Mouse (Mus musculus): Measurements from ENCODE around the gene Map4k4.

DNA sequence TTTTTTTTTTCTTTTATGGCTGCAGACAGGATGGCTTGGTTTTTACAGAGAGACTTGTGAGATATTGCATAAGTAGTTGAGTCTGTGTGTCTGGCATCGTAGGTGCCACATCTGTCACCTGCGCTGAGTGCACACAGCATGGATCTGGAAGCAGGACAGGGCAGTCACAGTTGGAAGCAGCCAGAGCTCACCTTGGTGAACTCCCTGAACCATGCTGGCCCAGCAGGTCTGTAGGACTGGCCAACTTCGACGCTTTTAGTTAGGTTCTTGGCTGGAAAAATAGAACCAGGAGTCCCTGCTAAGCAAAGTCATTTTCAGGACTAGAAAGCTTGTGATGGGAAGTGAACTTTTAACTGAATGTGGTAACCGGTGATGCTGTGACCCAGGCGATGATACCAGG lies 46.5 kb downstream of the Map4k4 start:
- TF ChIP-seq GATA1 (IDR thresholded peaks at IDR 0.05; ENCODE audit: borderline replicate concordance, low read length) (no peak), FLI1 (IDR thresholded peaks at IDR 0.05; ENCODE audit: low read length) (no peak)

All from megakaryocyte, embryonic 14.5 days (primary cell).